Mouse (Mus musculus) bone marrow macrophage, adult 2 months (primary cell): ENCODE data around the gene Grk2.

Experiments
- CTCF ChIP-seq: IDR thresholded peaks from 2 replicates; pipeline ENCODE4 v1.5.1; 2012; ENCODE audit warnings: low read depth, mild to moderate bottlenecking, low read length, moderate library complexity
- POLR2A ChIP-seq: IDR thresholded peaks from 2 replicates; pipeline ENCODE4 v1.6.1; 2012; ENCODE audit warnings: mild to moderate bottlenecking, low read depth, low read length, borderline replicate concordance

DNA sequence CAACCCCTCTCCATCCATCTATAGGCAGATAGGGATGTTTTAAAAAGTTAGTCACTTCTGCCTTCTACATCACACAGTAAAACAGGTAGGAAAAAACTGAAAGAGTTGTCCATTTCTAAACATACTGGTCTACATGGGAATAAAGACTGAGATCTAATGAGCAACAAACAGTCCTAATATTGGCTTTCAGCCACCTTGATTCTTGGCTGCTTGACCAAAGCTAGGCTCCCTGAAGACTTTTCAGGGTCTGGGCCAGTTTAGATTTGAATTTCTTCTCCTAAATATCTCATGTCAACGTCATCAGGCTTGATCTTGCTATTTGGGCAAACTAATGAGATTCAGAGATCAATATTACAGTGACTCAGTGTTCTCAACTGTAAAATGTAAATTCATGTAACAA lies 20.9 kb upstream of the Grk2 start:
- TF ChIP-seq POLR2A (no peak), CTCF (no peak)
